Mouse (Mus musculus): Measurements from ENCODE around the gene Gin1. TPM values are rescaled to one million over a fixed set of nuclear protein-coding genes. Genes with fewer than 3 reads are reported as not detected.
A peak's percentile ranks its signal among the peaks of the same experiment; 100 is the strongest.

Gene Gin1
- polyA plus RNA-seq (2015; fragmentation: Nextera tagmentation; extraction: Ambion mirVana), result 14.6 and 15.1 TPM in 2 replicates

GRCm38 (mm10) chr1:97769904-97770753 is at the start of gene Gin1, which contains the start of gene Ppip5k2:
TSS of gene Gin1 (plus strand) at chr1:97770172.
TSS of gene Ppip5k2 (minus strand) at chr1:97770411.
- no peaks in the 10 kb centered on the region for H3K27me3 ChIP-seq
- peak within 1 kb of the TSS; percentile 58 for H3K4me2 ChIP-seq
- peak; percentile 99 for ATAC-seq (ENCODE audit: low FRiP score, low read depth)
- H3K9ac ChIP-seq, result peak within 1 kb of the TSS; percentile 94
- WGBS, result under 1% methylated on average over 66 of the region's 66 CpGs
- peak within 1 kb of the TSS; percentile 93 for H3K27ac ChIP-seq (replicated peaks)
- H3K36me3 ChIP-seq, result no peaks in the 10 kb centered on the region
- H3K9me3 ChIP-seq, result no peaks in the 10 kb centered on the region
- peaks cover 36% of the 10 kb centered on the region for H3K4me1 ChIP-seq (replicated peaks)
- H3K4me3 ChIP-seq, result peak within 1 kb of the TSS; percentile 95

GRCm38 (mm10) chr1:97726730-97727129 is 43.2 kb upstream of the Gin1 start:
- Histone ChIP-seq H3K4me2 (no peak overlapping the region), H3K4me1 (replicated peaks) (no peaks in the 10 kb centered on the region), H3K36me3 (peaks cover 25% of the 10 kb centered on the region), H3K9me3 (no peaks in the 10 kb centered on the region), H3K27me3 (no peaks in the 10 kb centered on the region), H3K4me3 (no peak overlapping the region), H3K9ac (no peak overlapping the region), H3K27ac (replicated peaks) (no peak overlapping the region)
- WGBS, result 75% methylated on average over 2 of the region's 2 CpGs
- peak; percentile 72; the same call in 1 of the 2 replicates for ATAC-seq (ENCODE audit: low FRiP score, low read depth)

DNA sequence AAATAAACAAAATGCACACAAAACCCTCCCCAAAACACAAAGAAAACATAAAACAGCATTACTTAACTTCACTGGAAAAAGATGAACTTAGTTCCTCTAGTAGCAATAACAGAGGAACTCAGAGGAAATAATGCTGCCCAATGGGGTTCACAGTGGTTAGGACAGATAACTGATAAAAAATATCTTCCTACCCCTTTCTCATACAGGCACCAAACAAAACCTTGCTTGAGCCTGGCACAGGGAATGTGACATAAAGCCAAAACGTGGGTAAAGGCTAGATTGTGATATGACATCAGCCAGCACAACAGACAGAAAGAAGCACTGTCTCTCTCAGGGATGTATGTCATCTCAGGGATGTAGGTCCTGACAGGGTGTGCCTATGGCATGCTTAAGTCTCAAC is 40.6 kb upstream of the Gin1 start:
- 72% methylated on average over 1 of the region's 1 CpGs for WGBS
- no peak for ATAC-seq (ENCODE audit: low FRiP score, low read depth)
- no peaks in the 10 kb centered on the region for H3K27me3 ChIP-seq

DNA sequence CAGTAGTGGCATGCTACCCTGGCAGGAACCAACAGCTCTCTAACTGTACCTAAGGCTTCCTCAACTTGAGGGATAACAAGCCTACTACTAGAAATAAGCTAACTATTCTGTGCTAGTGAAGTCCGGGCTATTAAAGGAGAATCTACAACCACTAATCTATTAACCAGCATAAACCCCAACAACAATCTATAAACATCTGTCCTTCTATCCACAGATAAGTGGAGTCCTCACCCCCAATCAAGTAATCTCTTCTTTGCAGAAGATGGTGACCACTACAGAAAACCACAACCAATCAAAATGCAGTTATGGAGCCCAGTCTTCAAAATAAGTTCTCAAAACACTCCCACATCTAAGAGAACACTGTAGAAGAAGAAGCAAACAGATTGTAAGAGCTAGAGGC is 26.9 kb upstream of the Gin1 start:
- no peak for ATAC-seq (ENCODE audit: low FRiP score, low read depth)
- no peak overlapping the region for H3K4me3 ChIP-seq
- no peaks in the 10 kb centered on the region for H3K4me1 ChIP-seq (replicated peaks)
- 97% methylated on average over 1 of the region's 1 CpGs for WGBS
- no peak overlapping the region for H3K9ac ChIP-seq
- no peaks in the 10 kb centered on the region for H3K27me3 ChIP-seq
- no peaks in the 10 kb centered on the region for H3K9me3 ChIP-seq
- peaks cover 69% of the 10 kb centered on the region for H3K36me3 ChIP-seq
- H3K4me2 ChIP-seq, result no peak overlapping the region
- no peak overlapping the region for H3K27ac ChIP-seq (replicated peaks)

More for the DNA sequence above, 40.6 kb upstream of the Gin1 start:
- Histone ChIP-seq H3K36me3 (peaks cover 30% of the 10 kb centered on the region), H3K4me2 (no peak overlapping the region), H3K9me3 (no peaks in the 10 kb centered on the region), H3K4me3 (no peak overlapping the region), H3K9ac (no peak overlapping the region), H3K4me1 (replicated peaks) (no peaks in the 10 kb centered on the region), H3K27ac (replicated peaks) (no peak overlapping the region)

DNA sequence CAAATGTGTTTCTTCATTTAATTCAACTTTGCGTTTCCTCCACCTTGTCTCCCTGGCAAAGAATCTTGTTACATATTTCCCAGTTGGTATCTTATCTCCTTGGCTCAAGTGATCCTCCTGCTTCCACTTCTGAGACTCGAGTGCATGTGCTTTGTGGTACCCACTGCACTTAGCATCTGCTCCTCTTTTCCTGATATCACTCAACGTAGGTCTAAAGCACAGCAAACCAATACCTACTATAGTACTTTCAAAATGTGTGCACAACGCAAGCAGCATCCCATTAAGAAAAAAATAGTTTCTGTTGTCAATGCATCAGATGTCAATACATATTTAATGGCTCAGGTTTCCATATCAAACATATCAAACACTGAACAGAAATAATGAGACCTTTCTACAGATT is 24.3 kb upstream of the Gin1 start:
- ATAC-seq (ENCODE audit: low FRiP score, low read depth), result no peak
- no peaks in the 10 kb centered on the region for H3K4me1 ChIP-seq (replicated peaks)
- no peaks in the 10 kb centered on the region for H3K9me3 ChIP-seq
- H3K4me2 ChIP-seq, result no peak overlapping the region
- WGBS, result 94% methylated on average over 4 of the region's 4 CpGs
- no peak overlapping the region for H3K27ac ChIP-seq (replicated peaks)
- peaks cover 66% of the 10 kb centered on the region for H3K36me3 ChIP-seq
- no peak overlapping the region for H3K4me3 ChIP-seq
- H3K9ac ChIP-seq, result no peak overlapping the region
- H3K27me3 ChIP-seq, result no peaks in the 10 kb centered on the region

DNA sequence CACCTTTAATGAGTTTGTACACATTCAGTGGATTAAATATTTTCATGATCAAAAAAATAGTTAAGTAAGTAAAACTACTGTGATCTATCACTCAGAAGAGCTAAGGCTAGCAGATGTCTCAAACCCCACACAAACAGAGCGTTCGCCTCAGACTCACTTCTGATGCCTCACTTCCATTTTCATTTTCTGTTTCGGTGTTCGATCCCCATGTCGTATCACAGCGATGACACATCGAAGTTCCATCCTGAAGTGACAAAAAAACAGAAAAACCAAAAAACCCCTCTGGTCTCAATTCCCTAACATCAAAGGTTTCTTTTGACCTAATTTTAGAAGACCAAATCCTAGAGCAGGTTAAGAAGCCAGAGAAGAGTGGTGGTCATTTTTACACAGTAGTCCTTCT is 23.7 kb upstream of the Gin1 start:
- no peak overlapping the region for H3K4me3 ChIP-seq
- 97% methylated on average over 7 of the region's 7 CpGs for WGBS
- peaks cover 66% of the 10 kb centered on the region for H3K36me3 ChIP-seq
- no peak for ATAC-seq (ENCODE audit: low FRiP score, low read depth)
- H3K27me3 ChIP-seq, result no peaks in the 10 kb centered on the region
- H3K9me3 ChIP-seq, result no peaks in the 10 kb centered on the region
- no peak overlapping the region for H3K27ac ChIP-seq (replicated peaks)
- no peak overlapping the region for H3K9ac ChIP-seq
- no peaks in the 10 kb centered on the region for H3K4me1 ChIP-seq (replicated peaks)
- H3K4me2 ChIP-seq, result no peak overlapping the region

- Histone ChIP-seq H3K9me3 (no peaks in the 10 kb centered on the region), H3K4me2 (no peak overlapping the region), H3K4me3 (no peak overlapping the region), H3K36me3 (peaks cover 64% of the 10 kb centered on the region), H3K27ac (replicated peaks) (no peak overlapping the region), H3K9ac (no peak overlapping the region), H3K27me3 (no peaks in the 10 kb centered on the region), H3K4me1 (replicated peaks) (no peaks in the 10 kb centered on the region)
- 94% methylated on average over 3 of the region's 3 CpGs for WGBS
- ATAC-seq (ENCODE audit: low FRiP score, low read depth), result no peak
Measured at GRCm38 (mm10) chr1:97748163-97748562, 21.8 kb upstream of the Gin1 start.

- Histone ChIP-seq H3K9me3 (no peaks in the 10 kb centered on the region), H3K27me3 (no peaks in the 10 kb centered on the region), H3K4me2 (no peak overlapping the region), H3K4me1 (replicated peaks) (no peaks in the 10 kb centered on the region), H3K36me3 (peaks cover 39% of the 10 kb centered on the region), H3K4me3 (no peak overlapping the region), H3K27ac (replicated peaks) (no peak overlapping the region), H3K9ac (no peak overlapping the region)
- no peak for ATAC-seq (ENCODE audit: low FRiP score, low read depth)
Measured at GRCm38 (mm10) chr1:97753216-97753615, 16.8 kb upstream of the Gin1 start.

DNA sequence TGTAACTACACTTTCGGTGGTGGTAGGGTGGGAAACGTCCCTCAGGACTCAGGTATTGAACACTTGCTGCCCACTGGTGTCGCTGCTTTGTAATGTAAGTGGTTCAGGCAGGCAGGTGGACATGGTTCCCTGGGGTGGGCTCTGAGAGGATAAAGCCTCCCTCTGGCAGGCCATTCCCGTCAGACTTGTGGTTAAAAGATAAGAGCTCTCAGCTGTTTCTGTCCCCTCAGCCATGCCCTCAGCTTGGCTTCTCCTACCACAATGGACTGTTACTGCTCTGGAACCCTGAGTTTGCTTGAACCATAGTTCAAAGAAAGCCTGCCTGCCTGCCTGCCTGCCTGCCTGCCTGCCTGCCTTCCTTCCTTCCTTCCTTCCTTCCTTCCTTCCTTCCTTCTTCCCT is 15.6 kb upstream of the Gin1 start:
- Histone ChIP-seq H3K4me2 (no peak overlapping the region), H3K27ac (replicated peaks) (no peak overlapping the region), H3K36me3 (peaks cover 35% of the 10 kb centered on the region), H3K4me3 (no peak overlapping the region), H3K9me3 (no peaks in the 10 kb centered on the region), H3K4me1 (replicated peaks) (no peaks in the 10 kb centered on the region), H3K9ac (no peak overlapping the region), H3K27me3 (no peaks in the 10 kb centered on the region)
- 83% methylated on average over 4 of the region's 4 CpGs for WGBS
- ATAC-seq (ENCODE audit: low FRiP score, low read depth), result no peak

DNA sequence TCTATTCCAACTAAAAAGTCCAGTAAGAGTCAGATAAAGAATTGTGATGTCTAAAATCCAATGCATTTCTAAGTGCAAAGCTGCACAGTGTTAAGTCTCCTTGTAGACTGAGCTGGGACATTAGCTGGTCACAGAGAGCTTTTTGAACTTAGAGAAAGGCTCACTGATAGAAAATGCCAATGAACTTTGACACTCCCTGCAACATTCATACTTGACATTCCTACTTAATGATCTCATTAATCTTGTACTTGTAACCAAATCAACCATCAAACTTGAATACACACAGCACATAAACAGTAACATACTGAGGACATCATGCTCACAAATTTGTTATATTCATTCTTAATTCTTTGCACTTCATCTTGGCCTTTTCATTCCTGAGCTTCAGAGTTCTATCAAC is 10.1 kb upstream of the Gin1 start:
- no peak overlapping the region for H3K4me2 ChIP-seq
- no peak overlapping the region for H3K4me3 ChIP-seq
- no peaks in the 10 kb centered on the region for H3K9me3 ChIP-seq
- no peak overlapping the region for H3K9ac ChIP-seq
- ATAC-seq (ENCODE audit: low FRiP score, low read depth), result no peak
- peaks cover 9% of the 10 kb centered on the region; the same call in 1 of the 2 replicates for H3K36me3 ChIP-seq
- H3K27ac ChIP-seq (replicated peaks), result no peak overlapping the region
- H3K27me3 ChIP-seq, result no peaks in the 10 kb centered on the region
- H3K4me1 ChIP-seq (replicated peaks), result peaks cover 4% of the 10 kb centered on the region; the same call in 1 of the 2 replicates

DNA sequence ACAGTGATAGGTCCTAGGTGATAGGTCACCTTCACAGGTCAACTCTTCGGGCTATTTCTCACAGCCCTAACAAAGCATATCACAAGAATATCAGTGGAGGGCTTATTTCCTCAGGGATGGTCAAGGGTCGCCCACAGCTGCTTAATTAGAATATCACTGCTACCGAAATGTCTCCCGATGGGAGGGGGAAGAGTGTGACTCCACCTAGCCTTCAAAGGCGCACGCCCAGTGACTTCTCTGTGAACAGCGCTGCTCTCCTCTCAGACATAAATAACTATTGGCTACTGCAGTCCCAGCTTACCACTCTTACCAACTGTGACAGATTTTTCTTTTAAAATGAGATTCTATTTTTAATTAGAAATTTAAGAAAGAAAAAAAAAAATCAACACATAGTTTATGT is 9.4 kb upstream of the Gin1 start:
- WGBS, result 80% methylated on average over 7 of the region's 7 CpGs
- no peak for ATAC-seq (ENCODE audit: low FRiP score, low read depth)

GRCm38 (mm10) chr1:97761477-97761876 is 8.5 kb upstream of the Gin1 start:
- H3K9ac ChIP-seq, result no peak overlapping the region
- no peak for ATAC-seq (ENCODE audit: low FRiP score, low read depth)
- no peaks in the 10 kb centered on the region for H3K27me3 ChIP-seq
- peaks cover 17% of the 10 kb centered on the region for H3K4me1 ChIP-seq (replicated peaks)
- no peak overlapping the region for H3K4me3 ChIP-seq
- no peak overlapping the region for H3K4me2 ChIP-seq
- no peak overlapping the region for H3K27ac ChIP-seq (replicated peaks)
- no peaks in the 10 kb centered on the region for H3K9me3 ChIP-seq
- WGBS, result 68% methylated on average over 6 of the region's 6 CpGs
- no peaks in the 10 kb centered on the region for H3K36me3 ChIP-seq

More for the DNA sequence above, 9.4 kb upstream of the Gin1 start:
- Histone ChIP-seq H3K9ac (no peak overlapping the region), H3K4me1 (replicated peaks) (peaks cover 11% of the 10 kb centered on the region), H3K4me3 (no peak overlapping the region), H3K27ac (replicated peaks) (no peak overlapping the region), H3K9me3 (no peaks in the 10 kb centered on the region), H3K27me3 (no peaks in the 10 kb centered on the region), H3K4me2 (no peak overlapping the region), H3K36me3 (0 out of 2 replicates have a peak, but pooled peaks cover 2% of the 10 kb centered on the region)
